Mouse (Mus musculus): ENCODE measurements around the gene Slc24a4. TPM values are rescaled to one million over a fixed set of nuclear protein-coding genes. Genes with fewer than 3 reads are reported as not detected.
A peak's percentile ranks its signal among the peaks of the same experiment; 100 is the strongest.

Slc24a4 gene
- total and polyA plus RNA-seq, 3 experiments: 0.50 to 1.3 (median 0.98) TPM

- DNase-seq: peak; percentile 53 to 69
- no peaks in the 10 kb centered on the region for H3K27me3 ChIP-seq (ENCODE audit: control insufficient read depth, insufficient read depth, low read length)
- H3K27ac ChIP-seq: peak overlapping the region; percentile 66
- WGBS: 17% methylated on average over 16 of the region's 16 CpGs
- peaks cover 30% of the 10 kb centered on the region for H3K4me1 ChIP-seq (ENCODE audit: control insufficient read depth, insufficient read depth, low read length)
- H3K9ac ChIP-seq (ENCODE audit: low read depth, low read length): no peak overlapping the region
- no peak overlapping the region for H3K4me3 ChIP-seq
- TF ChIP-seq POLR2A (IDR thresholded peaks at IDR 0.05; ENCODE audit: insufficient read depth, low read depth, low read length) (no peak), EP300 (IDR thresholded peaks at IDR 0.05; ENCODE audit: insufficient read depth, low read depth, low read length) (no peak), CTCF (IDR thresholded peaks at IDR 0.05) (no peak)
- intact Hi-C loops (cut with DNase I): no loop called here
- H3K36me3 ChIP-seq (ENCODE audit: control insufficient read depth, insufficient read depth, low read length): peaks cover 6% of the 10 kb centered on the region; the same call in 1 of the 2 replicates
- H3K79me2 ChIP-seq (replicated peaks; ENCODE audit: control insufficient read depth, insufficient read depth, low read length): peaks cover 1% of the 10 kb centered on the region; the same call in 1 of the 2 replicates
These were observed 180.0 kb downstream of the Slc24a4 start for GRCm38 (mm10) chr12:102308457-102309011.

GRCm38 (mm10) chr12:102309099-102309799 is 180.7 kb downstream of the Slc24a4 start:
- intact Hi-C loops (cut with DNase I): no loop called here
- H3K4me1 ChIP-seq (ENCODE audit: control insufficient read depth, insufficient read depth, low read length): peaks cover 26% of the 10 kb centered on the region
- WGBS: 82% methylated on average over 11 of the region's 11 CpGs

DNA sequence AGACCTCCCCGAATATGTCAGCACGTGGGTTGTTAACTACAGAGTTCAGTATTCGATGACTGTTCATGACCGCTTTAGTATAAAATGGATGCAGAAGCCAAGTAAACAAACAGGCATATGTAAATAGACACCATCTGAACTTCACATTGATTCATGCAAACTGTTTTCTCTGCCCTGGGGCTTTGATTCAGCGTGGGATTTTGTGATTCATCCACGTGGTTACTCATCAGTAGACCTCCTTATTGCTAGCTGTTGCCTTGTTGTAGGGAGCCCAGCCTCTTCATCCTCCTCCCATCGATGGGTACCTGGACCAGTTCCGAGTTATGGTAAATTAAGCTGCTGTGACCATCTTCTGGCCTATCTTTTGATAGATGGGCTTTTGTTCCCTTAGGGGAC is 181.3 kb downstream of the Slc24a4 start:
- peaks cover 24% of the 10 kb centered on the region for H3K4me1 ChIP-seq (ENCODE audit: control insufficient read depth, insufficient read depth, low read length)
- no peak for DNase-seq
- no peak overlapping the region for H3K4me3 ChIP-seq
- TF ChIP-seq POLR2A (IDR thresholded peaks at IDR 0.05; ENCODE audit: insufficient read depth, low read depth, low read length) (no peak), CTCF (IDR thresholded peaks at IDR 0.05) (no peak), EP300 (IDR thresholded peaks at IDR 0.05; ENCODE audit: insufficient read depth, low read depth, low read length) (no peak)
- H3K36me3 ChIP-seq (ENCODE audit: control insufficient read depth, insufficient read depth, low read length): peaks cover 4% of the 10 kb centered on the region; the same call in 1 of the 2 replicates
- no peak overlapping the region for H3K9ac ChIP-seq (ENCODE audit: low read depth, low read length)
- no peaks in the 10 kb centered on the region for H3K27me3 ChIP-seq (ENCODE audit: control insufficient read depth, insufficient read depth, low read length)
- H3K79me2 ChIP-seq (replicated peaks; ENCODE audit: control insufficient read depth, insufficient read depth, low read length): peaks cover 1% of the 10 kb centered on the region; the same call in 1 of the 2 replicates
- intact Hi-C loops (cut with DNase I): no loop called here
- H3K27ac ChIP-seq: no peak overlapping the region
- WGBS: 91% methylated on average over 8 of the region's 8 CpGs

More at GRCm38 (mm10) chr12:102309099-102309799, 180.7 kb downstream of the Slc24a4 start:
- Histone ChIP-seq H3K36me3 (ENCODE audit: control insufficient read depth, insufficient read depth, low read length) (peaks cover 4% of the 10 kb centered on the region; the same call in 1 of the 2 replicates), H3K4me3 (no peak overlapping the region), H3K79me2 (replicated peaks; ENCODE audit: control insufficient read depth, insufficient read depth, low read length) (peaks cover 1% of the 10 kb centered on the region; the same call in 1 of the 2 replicates), H3K27ac (no peak overlapping the region), H3K27me3 (ENCODE audit: control insufficient read depth, insufficient read depth, low read length) (no peaks in the 10 kb centered on the region), H3K9ac (ENCODE audit: low read depth, low read length) (no peak overlapping the region)
- no peak for TF ChIP-seq EP300 (IDR thresholded peaks at IDR 0.05; ENCODE audit: insufficient read depth, low read depth, low read length)
- no peak for TF ChIP-seq POLR2A (IDR thresholded peaks at IDR 0.05; ENCODE audit: insufficient read depth, low read depth, low read length)
- TF ChIP-seq CTCF (IDR thresholded peaks at IDR 0.05): no peak
- DNase-seq: no peak

DNA sequence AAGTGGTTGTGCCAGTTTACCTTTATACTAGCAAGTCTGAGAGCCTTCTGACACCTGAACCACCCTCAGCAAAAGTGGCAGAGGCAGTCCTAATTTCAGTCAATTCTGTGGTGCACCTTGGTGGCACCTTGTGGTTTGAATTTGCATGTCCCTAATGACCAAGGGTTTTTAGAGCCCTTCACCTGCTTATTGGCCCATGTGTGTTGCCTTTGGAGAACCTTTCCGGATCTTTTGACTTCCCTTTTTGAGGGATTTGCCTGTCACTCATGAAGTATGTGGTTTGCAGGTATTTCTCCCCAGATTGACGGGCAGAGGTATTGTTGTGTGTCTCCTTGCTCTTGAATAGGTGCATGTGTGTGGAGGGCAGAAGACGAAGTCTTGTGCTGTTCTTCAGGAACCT is 181.7 kb downstream of the Slc24a4 start:
- Histone ChIP-seq H3K4me1 (ENCODE audit: control insufficient read depth, insufficient read depth, low read length) (peaks cover 24% of the 10 kb centered on the region), H3K4me3 (no peak overlapping the region), H3K36me3 (ENCODE audit: control insufficient read depth, insufficient read depth, low read length) (peaks cover 4% of the 10 kb centered on the region; the same call in 1 of the 2 replicates), H3K9ac (ENCODE audit: low read depth, low read length) (no peak overlapping the region), H3K27ac (no peak overlapping the region), H3K79me2 (replicated peaks; ENCODE audit: control insufficient read depth, insufficient read depth, low read length) (peaks cover 1% of the 10 kb centered on the region; the same call in 1 of the 2 replicates), H3K27me3 (ENCODE audit: control insufficient read depth, insufficient read depth, low read length) (no peaks in the 10 kb centered on the region)
- DNase-seq: no peak
- TF ChIP-seq CTCF (IDR thresholded peaks at IDR 0.05): no peak
- TF ChIP-seq EP300 (IDR thresholded peaks at IDR 0.05; ENCODE audit: insufficient read depth, low read depth, low read length): no peak
- TF ChIP-seq POLR2A (IDR thresholded peaks at IDR 0.05; ENCODE audit: insufficient read depth, low read depth, low read length): no peak
- WGBS: 90% methylated on average over 3 of the region's 3 CpGs
- intact Hi-C loops (cut with DNase I): no loop called here

DNA sequence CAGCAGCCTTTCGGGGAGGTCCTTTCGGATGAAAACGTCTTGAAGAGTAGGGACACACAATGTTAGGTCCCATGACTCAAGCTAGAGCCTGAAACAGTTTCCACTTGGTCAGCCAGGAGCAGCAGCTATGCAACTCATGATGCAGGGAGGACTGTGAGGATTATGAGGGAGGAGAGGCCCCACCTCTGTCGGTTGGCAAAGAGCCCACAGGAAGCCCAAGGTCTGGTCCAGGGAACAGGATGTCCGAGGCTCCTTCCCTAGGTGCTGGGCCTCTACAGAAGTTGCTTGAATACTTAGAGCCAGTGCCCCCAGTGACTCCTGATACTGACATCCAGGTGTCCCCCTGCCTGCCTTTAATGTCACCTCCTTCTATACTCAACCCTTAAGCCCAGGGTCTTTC is 182.9 kb downstream of the Slc24a4 start:
- H3K27ac ChIP-seq: peak overlapping the region; percentile 38
- TF ChIP-seq EP300 (IDR thresholded peaks at IDR 0.05; ENCODE audit: insufficient read depth, low read depth, low read length): 0 out of 2 replicates have a peak, but pooled peaks have one; percentile 17
- no peak for TF ChIP-seq CTCF (IDR thresholded peaks at IDR 0.05)
- 48% methylated on average over 5 of the region's 5 CpGs for WGBS
- H3K9ac ChIP-seq (ENCODE audit: low read depth, low read length): no peak overlapping the region
- DNase-seq: peak in 1 of 2 experiments; percentile 50
- H3K36me3 ChIP-seq (ENCODE audit: control insufficient read depth, insufficient read depth, low read length): peaks cover 2% of the 10 kb centered on the region; the same call in 1 of the 2 replicates
- intact Hi-C loops (cut with DNase I): no loop called here
- no peak overlapping the region for H3K4me3 ChIP-seq
- H3K79me2 ChIP-seq (replicated peaks; ENCODE audit: control insufficient read depth, insufficient read depth, low read length): peaks cover 1% of the 10 kb centered on the region; the same call in 1 of the 2 replicates
- H3K27me3 ChIP-seq (ENCODE audit: control insufficient read depth, insufficient read depth, low read length): no peaks in the 10 kb centered on the region
- peaks cover 21% of the 10 kb centered on the region for H3K4me1 ChIP-seq (ENCODE audit: control insufficient read depth, insufficient read depth, low read length)

Other genes starting within 250 kb of the Slc24a4 start
- 10 to 100 TPM; 36.6 to 40.0 TPM for gene Trip11, start 215.5 kb upstream of the Slc24a4 start, total RNA-seq (2021)
- gene Trip11, start 215.5 kb upstream of the Slc24a4 start, polyA plus RNA-seq (2012; rRNA removed): 4.7 and 9.5 TPM in 2 replicates
- 10 to 100 TPM in 1 of 2 experiments, 1 to 10 TPM in 1; 7.2 to 10.2 TPM for gene Atxn3, start 170.5 kb upstream of the Slc24a4 start, total RNA-seq (2021)
- 2.6 and 5.9 TPM in 2 replicates for gene Atxn3, start 170.5 kb upstream of the Slc24a4 start, polyA plus RNA-seq (2012; rRNA removed)
- 10 to 100 TPM; 12.3 to 13.3 TPM for gene Cpsf2, start 152.7 kb upstream of the Slc24a4 start, total RNA-seq (2021)
- 3.7 and 7.0 TPM in 2 replicates for gene Cpsf2, start 152.7 kb upstream of the Slc24a4 start, polyA plus RNA-seq (2012; rRNA removed)
- gene Rin3, start 154.3 kb downstream of the Slc24a4 start, total RNA-seq (2021): 10 to 100 TPM; 14.7 to 25.3 TPM
- gene Rin3, start 154.3 kb downstream of the Slc24a4 start, polyA plus RNA-seq (2012; rRNA removed): 6.1 and 10.3 TPM in 2 replicates